Mouse (Mus musculus) layer of hippocampus, adult 11-12 months (tissue): ENCODE measurements at regions not wholly inside any gene's neighbourhood (a gene's known extent, or its start where the extent isn't known, plus 50 kb on each side); places are given as distances from the start of the nearest gene placed in this dataset.
"Not testable (repeated sequence)": the region's sequence is repeated elsewhere in the genome, so short reads cannot be mapped to it uniquely, and the experiment has no call there.

Experiments used
- DNase-seq: peaks from one replicate; pipeline ENCODE4 v3.0.0; 2022; ENCODE audit warnings: low spot score

DNA sequence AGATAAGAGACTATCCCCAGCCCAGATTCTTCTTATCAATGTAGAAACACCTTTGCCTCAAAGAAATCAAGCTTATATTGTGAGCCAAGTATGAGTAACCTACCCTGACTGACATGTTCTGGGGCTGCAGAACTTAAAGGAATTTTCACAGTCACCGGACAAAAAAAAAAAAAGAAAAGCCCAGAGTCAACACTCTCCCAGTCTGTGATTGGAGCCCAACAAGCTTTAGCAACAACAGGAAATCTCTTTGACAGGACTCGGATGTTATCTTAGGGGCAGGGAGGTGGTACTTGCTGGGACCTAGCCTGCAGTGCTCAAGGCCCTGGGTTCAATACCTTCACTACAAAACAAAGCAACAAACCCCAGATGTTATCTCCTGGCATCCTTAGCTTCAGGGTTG, 114.2 kb downstream of the Nectin1 start:
- no peak for DNase-seq

DNA sequence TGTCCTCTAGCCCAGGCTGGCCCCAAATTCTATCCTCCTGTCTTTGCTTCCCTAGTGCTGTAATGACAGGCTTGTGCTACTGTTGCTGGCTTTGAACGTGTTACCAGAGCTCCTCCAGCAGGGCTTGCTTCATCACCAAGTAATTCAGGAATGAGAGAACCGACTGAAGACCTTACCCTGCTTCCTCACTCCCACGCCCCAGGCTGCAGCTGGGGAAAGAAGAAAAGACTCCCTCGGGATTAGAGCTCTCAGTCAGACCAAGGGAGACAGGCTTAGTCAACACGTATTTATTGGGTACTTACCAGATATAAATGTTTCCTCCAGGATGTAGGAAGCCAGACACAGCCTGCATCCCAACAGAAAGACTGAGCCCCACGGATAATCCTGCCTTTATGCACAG, 115.0 kb downstream of the Nectin1 start:
- DNase-seq = no peak

DNA sequence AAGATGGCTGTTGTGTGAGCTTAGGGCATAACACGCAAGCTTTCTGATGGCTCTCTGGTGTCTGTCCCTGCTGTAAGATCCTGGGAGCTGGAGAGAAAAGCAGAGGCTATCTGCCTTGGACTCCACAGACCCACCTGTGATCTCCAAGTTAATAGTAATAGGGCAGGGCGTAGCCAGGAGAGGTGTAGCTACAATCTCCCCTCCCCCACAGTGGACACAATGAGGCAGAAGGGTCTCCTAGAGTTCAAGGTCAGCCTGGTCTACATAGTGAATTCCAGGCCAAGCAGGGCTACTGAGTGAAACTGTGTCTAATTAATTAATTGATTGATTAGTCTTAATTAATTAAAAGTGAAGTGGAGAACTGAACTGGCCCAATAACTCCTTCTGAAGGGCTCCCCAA, 116.5 kb downstream of the Nectin1 start:
- no peak for DNase-seq

DNA sequence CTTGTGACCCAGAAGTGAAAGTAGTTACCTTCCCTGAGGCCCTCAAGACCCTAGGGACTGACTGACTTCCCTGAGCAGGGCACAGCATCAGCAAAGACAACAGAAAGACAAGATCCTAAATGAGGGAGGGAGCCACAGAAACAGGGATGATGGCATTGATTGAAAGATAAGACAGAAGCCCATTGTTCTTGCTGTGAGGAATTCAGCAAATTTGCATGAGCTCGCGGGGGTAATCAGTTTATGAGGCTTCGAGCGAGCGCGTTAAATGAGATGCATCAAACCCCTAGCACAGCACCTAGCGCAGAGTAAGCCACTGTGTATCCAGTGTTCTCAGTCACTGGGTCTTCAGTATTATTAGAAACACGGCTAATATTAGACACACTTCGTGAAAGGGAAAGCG, 117.6 kb downstream of the Nectin1 start:
- DNase-seq = no peak

DNA sequence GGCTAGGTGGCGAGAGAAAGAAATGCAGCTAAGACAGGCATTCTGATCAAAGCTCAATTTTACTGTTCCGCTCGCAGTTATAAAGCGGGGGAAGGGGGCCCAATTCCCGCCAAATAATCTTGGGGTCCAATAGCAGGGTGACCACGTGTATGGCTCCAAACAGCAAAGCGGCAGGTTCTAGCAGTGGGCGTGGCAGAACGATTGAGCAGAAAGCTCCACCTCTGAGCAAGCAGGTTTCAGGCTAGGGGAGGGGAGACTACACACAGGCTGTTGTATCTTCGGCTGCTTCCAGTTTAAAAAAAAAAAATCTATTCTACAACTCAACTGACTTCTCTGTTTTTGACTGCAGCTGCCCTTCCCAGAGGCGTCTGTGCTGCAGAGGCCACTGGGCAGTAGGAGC, 118.2 kb downstream of the Nectin1 start:
- DNase-seq = not testable (repeated sequence)

DNA sequence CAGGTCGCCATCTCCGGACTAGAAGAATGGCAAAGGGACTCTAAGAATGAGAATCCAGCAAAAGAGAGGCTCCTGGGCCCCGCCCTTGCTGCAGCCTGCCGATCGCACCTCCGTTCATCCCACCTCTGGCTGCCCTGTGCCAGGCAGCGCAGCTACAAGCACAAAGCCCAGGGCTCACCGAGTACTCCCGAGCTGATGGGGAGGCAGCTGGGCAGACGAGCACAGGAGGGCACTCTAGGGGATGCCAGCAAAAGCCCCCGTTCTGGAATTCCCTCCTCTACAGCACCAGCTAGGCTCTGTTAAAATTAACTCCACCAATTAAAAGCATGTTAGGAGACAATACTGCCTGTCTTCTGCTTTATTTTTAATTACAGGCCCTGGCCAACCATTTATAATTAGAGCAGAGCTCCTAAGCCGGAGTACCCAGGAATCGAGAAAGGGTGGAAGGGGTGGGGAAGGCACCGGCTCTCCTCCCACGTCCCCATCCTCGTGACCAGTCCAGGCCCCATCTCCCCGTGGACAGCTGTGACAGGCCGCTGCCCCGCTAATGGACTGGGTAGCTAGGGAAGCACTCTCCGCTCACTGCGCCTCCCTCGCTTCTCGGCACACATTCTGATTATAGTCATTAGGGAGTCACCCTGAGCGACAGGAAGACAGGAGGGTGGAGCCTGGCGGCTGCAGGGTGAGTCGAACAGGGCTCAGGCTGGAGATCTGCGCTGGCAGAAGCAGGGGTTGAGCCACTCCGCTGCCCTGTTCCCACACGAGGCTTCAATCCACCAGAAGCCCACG, 120.0 kb downstream of the Nectin1 start:
- DNase-seq = peak; percentile 20

GRCm38 (mm10) chr9:43866802-43867201, 123.0 kb downstream of the Nectin1 start:
- no peak for DNase-seq

DNA sequence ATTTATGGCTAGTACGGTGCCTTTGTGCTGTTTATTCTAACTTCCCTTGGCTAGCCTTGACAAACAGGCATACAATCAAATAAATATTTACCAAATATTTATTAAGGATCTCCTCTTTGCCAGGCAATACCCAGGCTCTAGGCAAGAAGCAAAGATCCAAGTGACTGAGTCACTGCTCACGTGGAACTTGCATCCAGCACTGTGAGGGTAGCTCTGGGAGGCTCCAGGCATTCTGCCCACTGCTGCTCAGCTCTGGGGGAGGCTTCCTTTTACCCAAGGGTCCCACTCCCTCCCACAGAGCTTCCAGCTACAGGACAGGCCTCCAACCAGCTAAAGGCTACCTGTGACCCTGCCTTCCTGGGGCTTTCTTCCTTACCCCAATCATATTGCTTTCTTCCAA, 130.1 kb downstream of the Nectin1 start:
- DNase-seq = no peak

DNA sequence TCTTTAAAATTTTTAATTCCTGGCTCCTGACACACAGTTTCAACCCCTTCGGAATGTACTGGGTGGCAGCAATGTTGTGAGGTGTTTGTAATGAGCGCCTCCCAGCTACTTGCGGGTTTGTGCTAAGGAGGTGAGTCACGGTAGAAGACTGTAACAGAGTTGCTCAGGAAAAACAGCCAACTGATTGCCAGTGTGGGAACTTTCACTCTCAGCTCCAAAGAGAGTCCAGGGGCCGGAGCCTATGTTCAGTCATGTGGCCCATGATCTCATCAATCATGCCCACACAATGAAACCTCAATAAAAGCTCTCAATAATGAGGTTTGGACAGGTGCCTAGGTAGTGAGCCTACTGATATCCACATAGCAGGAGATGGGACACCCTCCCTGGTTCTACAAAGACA, 130.5 kb downstream of the Nectin1 start:
- no peak for DNase-seq

- no peak for DNase-seq
Observed at GRCm38 (mm10) chr9:43879220-43879968, 135.6 kb downstream of the Nectin1 start.

DNA sequence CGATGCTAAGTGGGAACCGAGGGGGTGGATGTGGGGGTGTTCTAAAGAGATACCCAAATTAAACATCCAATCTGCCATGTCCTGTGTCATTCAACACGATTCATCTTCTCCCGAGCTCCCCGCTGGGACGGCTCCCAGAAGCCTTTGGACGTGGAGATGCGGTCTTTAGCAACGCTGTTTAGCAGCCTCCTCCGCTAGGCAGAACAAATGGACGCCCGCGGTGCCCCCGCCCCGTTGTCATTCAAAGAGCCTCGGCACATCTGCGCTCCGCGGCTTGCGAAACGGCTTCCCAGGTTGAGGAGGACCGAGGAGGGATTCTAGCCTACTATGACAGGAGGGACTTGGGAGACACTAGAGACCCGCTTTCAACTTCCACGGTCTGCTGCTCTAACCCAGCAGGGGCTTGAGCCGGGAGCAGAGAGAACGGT, 136.2 kb downstream of the Nectin1 start:
- DNase-seq = peak; percentile 76

DNA sequence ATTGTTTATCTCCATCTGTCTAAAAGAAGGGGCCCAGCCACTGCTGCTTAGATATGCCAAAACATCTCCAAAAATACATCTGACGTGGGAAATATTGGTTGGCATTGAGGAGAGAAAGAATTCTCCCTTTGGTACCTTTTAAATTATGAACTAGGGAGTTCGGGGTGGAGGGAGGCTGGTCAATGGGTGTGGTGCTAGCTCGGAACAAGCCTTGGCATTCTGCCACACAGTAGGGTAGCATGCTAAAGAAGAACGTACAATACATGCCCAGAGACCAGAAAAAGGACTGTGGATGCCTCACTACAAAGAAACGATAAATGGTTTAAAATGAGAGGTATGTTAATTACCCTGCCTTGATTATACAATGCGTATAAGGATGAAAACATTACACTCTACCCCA, 149.3 kb downstream of the Nectin1 start:
- DNase-seq = no peak

GRCm38 (mm10) chr9:43899239-43899638, 143.9 kb upstream of the Thy1 start:
- DNase-seq = no peak

DNA sequence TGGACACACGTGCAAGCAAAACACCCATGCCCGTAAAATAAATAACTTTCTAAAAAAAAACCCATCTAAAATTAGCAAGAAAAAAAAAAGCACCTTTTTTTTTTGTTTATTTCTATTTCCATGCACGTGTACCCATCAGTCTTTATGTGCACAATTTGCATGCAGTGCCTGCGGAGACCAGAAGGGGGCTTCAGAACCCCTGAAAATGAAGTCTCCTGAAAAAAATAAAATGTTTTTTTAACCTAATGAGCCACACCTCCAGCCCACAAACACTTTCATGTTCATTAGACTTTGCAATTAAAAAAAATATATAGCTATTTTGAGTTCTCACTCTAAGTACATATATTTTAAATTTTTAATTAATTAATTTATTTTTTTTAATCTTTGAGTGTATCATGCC, 134.9 kb upstream of the Thy1 start:
- no peak for DNase-seq

DNA sequence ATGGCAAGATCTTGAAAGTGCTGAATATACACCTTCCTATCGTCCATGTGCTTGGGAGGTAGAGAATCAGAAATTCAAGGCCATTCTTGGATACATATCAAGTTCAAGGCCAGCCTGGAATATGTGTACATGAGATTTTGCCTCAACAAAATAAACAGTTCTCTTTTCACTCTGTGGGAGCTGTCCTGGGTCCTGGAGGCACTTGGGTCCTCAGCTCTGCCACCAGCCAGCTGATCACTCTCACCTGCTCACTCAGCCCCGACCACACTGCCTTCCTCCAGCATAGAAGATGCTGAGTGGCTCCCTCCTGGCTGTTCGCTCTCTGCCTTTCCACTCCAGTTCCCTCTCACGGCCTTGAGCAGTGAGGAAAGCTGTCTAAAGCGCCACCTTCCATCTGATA, 128.2 kb upstream of the Thy1 start:
- no peak for DNase-seq

DNA sequence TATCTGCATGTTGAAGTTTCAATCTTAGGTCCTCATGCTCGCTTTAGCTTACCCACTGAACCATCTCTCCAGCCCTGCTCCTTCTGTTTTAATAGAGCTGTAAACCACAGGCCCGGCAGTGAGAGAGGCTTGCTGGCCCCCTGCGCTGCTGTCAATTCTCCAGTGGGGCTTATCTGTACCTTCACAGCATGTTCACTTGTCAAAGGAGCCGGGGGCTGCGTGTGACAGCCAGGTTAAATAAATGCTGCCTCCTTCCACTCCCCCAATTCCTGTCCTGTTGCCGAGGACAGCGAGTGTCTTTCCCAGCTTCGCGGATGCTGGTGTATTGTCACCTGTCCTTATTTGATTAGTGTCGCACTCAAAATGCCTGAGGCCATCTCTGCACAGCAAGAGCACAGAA, 125.7 kb upstream of the Thy1 start:
- DNase-seq = no peak

DNA sequence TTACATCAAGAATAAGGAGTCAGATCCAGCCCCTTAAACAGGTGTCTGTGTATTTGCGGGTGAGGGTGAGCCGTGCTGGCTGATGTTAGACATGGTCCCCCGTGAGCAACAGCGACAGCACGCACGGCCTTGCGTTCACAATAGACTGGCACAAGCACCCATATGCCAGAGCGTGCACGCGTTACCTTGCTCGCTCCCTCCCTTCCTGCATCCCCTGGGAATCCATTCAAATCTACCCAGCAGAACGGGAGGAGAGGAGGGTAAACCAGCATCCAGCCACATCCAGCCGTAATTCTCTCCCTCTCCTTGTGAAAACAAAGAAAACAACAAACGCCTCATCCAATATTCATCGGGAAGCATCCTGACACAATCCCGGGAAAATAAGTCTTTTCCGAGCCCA, 124.2 kb upstream of the Thy1 start:
- DNase-seq = no peak

- DNase-seq = peak; percentile 79
Observed at GRCm38 (mm10) chr9:43920053-43920754, 123.0 kb upstream of the Thy1 start.

DNA sequence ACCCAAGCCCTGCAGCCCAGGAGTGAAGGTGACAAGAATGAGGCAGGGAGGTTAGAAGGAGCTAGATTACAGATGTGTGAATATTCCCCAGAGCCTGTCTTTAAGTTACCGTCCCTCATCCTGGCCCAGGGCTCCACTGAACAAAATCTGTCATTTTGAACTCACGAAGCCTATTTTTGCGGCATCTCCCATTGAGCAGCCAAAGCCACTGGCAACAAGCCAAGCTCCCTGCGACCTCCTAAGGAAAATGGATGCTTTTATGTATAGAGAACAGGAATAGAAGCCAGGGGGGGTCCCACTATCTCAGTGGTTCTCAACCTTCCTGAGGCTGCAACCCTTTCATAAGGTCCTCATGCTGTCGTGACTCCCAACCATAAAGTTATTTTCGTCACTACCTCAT, 121.0 kb upstream of the Thy1 start:
- no peak for DNase-seq

DNA sequence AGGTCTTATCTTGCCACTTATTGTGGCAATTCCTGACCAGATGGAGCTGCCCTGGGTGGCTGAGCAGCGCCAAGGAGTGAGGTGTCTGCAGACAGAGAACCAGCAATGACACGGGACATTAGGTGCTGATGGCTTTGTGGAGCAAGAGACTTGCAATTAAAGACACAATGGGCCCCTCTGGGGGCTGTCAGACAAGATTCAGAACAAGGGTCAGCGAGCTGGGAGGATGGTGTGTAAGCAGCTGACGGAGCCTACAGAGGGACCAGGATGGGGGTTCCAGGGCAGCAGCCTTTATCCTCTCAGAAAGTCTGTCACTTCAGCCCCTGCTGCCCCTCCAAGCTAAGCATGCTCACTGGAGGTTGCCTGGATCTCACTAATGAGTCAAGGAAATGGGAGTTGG, 120.1 kb upstream of the Thy1 start:
- no peak for DNase-seq

DNA sequence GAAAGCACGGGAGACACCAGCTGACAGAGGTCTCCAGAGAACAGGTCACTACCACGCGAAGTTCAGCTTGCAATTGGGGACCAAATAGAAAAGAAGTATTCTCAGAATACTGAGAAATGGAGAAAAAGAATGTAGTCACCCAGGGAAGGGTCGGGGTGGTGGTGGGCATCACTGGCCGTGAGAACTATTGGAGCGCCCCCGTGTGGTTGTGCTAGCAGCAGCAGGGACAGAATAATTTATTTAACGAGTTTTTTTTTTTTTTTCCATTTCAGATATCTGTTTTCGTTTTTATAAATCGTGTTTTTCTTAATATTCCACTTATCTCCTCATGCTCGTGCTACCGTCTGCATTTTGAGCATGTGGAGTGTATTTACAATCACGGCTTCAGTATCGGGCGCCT, 118.4 kb upstream of the Thy1 start:
- DNase-seq = no peak

- no peak for DNase-seq
Observed at GRCm38 (mm10) chr9:43929312-43930036, 113.7 kb upstream of the Thy1 start.
